Comparison of ENCODE assay signal across 8 mouse cellular contexts in genomic region chr17:32452482-32452881, GRCm38 (mm10). TPM values are rescaled to one million over a fixed set of nuclear protein-coding genes. Genes with fewer than 3 reads are reported as not detected.
DNase-seq lines count a peak whose midpoint lies in the region; ATAC-seq and TF ChIP-seq lines count a peak whose summit lies in the region.

Gene Cyp4f39 (plus strand): TSS chr17:32452723.

- peak within 1 kb of the TSS; percentile 43 for H3K9ac ChIP-seq in forebrain, embryonic 14.5 days (ENCODE audit: low read length)
- H3K9ac ChIP-seq in kidney, postnatal 0 days (ENCODE audit: low read depth, low read length) = no peak within 1 kb of the TSS

- peak within 1 kb of the TSS; percentile 16; the same call in 1 of the 2 replicates for H3K4me3 ChIP-seq in forebrain, embryonic 14.5 days (ENCODE audit: low read depth, low read length)
- peak within 1 kb of the TSS; percentile 6; the same call in 1 of the 2 replicates for H3K4me3 ChIP-seq in kidney, postnatal 0 days (replicated peaks; ENCODE audit: low read depth, low read length)

- H3K27me3 ChIP-seq in forebrain, embryonic 14.5 days (replicated peaks; ENCODE audit: control insufficient read depth, insufficient read depth, low read length) = 0 out of 2 replicates have a peak, but pooled peaks cover 4% of the 10 kb centered on the region
- no peaks in the 10 kb centered on the region for H3K27me3 ChIP-seq in kidney, postnatal 0 days (ENCODE audit: insufficient read depth, low read length)

- ATAC-seq in CD4-positive, CD25-positive, alpha-beta regulatory T cell, adult 4 months = no peak
- ATAC-seq in forebrain, embryonic 14.5 days = no peak
- ATAC-seq in kidney, postnatal 0 days (replicated peaks; ENCODE audit: low FRiP score, low read depth) = peak; percentile 68; the same call in 1 of the 2 replicates
- peak; percentile 67 for ATAC-seq in megakaryocyte progenitor cell, adult 5-6 weeks (replicated peaks; ENCODE audit: poor library complexity)

- H3K36me3 ChIP-seq in forebrain, embryonic 14.5 days (ENCODE audit: control insufficient read depth, insufficient read depth, low read length) = no peaks in the 10 kb centered on the region
- H3K36me3 ChIP-seq in kidney, postnatal 0 days (ENCODE audit: insufficient read depth, low read length) = no peaks in the 10 kb centered on the region

- H3K4me2 ChIP-seq in forebrain, embryonic 14.5 days (ENCODE audit: low read length) = peak within 1 kb of the TSS; percentile 52
- H3K4me2 ChIP-seq in kidney, postnatal 0 days (ENCODE audit: low read length) = peak within 1 kb of the TSS; percentile 61

- no peak within 1 kb of the TSS for H3K27ac ChIP-seq in forebrain, embryonic 14.5 days (ENCODE audit: low read depth, low read length)
- H3K27ac ChIP-seq in kidney, postnatal 0 days = no peak within 1 kb of the TSS

- WGBS in forebrain, embryonic 14.5 days = under 1% methylated on average over 19 of the region's 19 CpGs
- 1% methylated on average over 19 of the region's 19 CpGs for WGBS in kidney, postnatal 0 days

- no peak for TF ChIP-seq CTCF in kidney, postnatal 0 days (IDR thresholded peaks at IDR 0.05; ENCODE audit: low read depth)

- DNase-seq in CD4-positive, CD25-positive, alpha-beta regulatory T cell, adult 2 months (ENCODE audit: low read depth, low spot score) = peak; percentile 49
- DNase-seq in adrenal gland, postnatal 14 days = peak; percentile 46
- DNase-seq in forebrain, embryonic 14.5 days (ENCODE audit: low spot score) = peak; percentile 36
- DNase-seq in kidney, postnatal 0 days (ENCODE audit: low spot score) = peak; percentile 52
- DNase-seq in testis, postnatal 10 days (ENCODE audit: low spot score) = peak; percentile 51
- no peak for DNase-seq in right cerebral cortex, adult 2 months (ENCODE audit: low spot score in 2 of 2)

- H3K4me1 ChIP-seq in forebrain, embryonic 14.5 days (ENCODE audit: control insufficient read depth, insufficient read depth, low read length) = peaks cover 6% of the 10 kb centered on the region
- H3K4me1 ChIP-seq in kidney, postnatal 0 days (replicated peaks; ENCODE audit: insufficient read depth, low read length) = no peaks in the 10 kb centered on the region

- no peaks in the 10 kb centered on the region for H3K9me3 ChIP-seq in forebrain, embryonic 14.5 days (replicated peaks; ENCODE audit: control insufficient read depth, low read length)
- no peaks in the 10 kb centered on the region for H3K9me3 ChIP-seq in kidney, postnatal 0 days (replicated peaks; ENCODE audit: low read length)

RNA-seq across cellular contexts. Expression of gene Cyp4f39, which starts in this region (rescaled TPM):
- polyA plus RNA-seq in CD4-positive, CD25-positive, alpha-beta regulatory T cell, adult 4 months (2017; shearing (Covaris generic)) = 1 to 10 TPM in 1 of 2 experiments, under 1 TPM in 1; 0.58 to 1.2 TPM
- total RNA-seq in adrenal gland, postnatal 14 days (2021) = not detected in 2 replicates
- 0.33 and 0.95 TPM in 2 replicates for polyA plus RNA-seq in forebrain, embryonic 14.5 days (2014; fragmentation: Nextera tagmentation; extraction: Ambion mirVana)
- 0.54 and 0.98 TPM in 2 replicates for polyA plus RNA-seq in kidney, postnatal 0 days (2015; fragmentation: Nextera tagmentation; extraction: Ambion mirVana)
- 0.17 TPM in 1 of 2 replicates, not detected in the other for total RNA-seq in megakaryocyte progenitor cell, adult 5-6 weeks (2015)
- total RNA-seq in megakaryocyte progenitor cell, adult 5-6 weeks (2017) = 0.42 and 0.81 TPM in 2 replicates

Comparison
In these comparisons a context has a peak if more than half of its experiments do, and no peak if none do; other contexts are left out.
1. Peak in DNase-seq in adrenal gland, postnatal 14 days; RNA of the gene not detected or under 1 TPM.
2. Peak in DNase-seq, H3K4me3 ChIP-seq, H3K9ac ChIP-seq and H3K4me2 ChIP-seq in forebrain, embryonic 14.5 days; RNA of the gene not detected or under 1 TPM.
3. Peak in DNase-seq, ATAC-seq, H3K4me3 ChIP-seq and H3K4me2 ChIP-seq in kidney, postnatal 0 days; RNA of the gene not detected or under 1 TPM.
4. Peak in ATAC-seq in megakaryocyte progenitor cell, adult 5-6 weeks; RNA of the gene not detected or under 1 TPM.
5. DNase-seq: peak in CD4-positive, CD25-positive, alpha-beta regulatory T cell, adult 2 months (single experiment) and testis, postnatal 10 days (single experiment); none in right cerebral cortex, adult 2 months (0 of 2).